Mouse (Mus musculus) gastrocnemius, postnatal 36 days (tissue): ENCODE data around the gene Casp1. TPM values are rescaled to one million over a fixed set of nuclear protein-coding genes. Genes with fewer than 3 reads are reported as not detected.

Experiments
- total RNA-seq, 2 experiments: library from RNA; stranded (reverse); gene quantifications; 2 replicates each; pipeline ENCODE4 v1.2.3; 2021

Gene Casp1
- total RNA-seq, 2 experiments from 2014 or later, result 0.18 to 0.39 TPM

Other genes with a start within 250 kb of the Casp1 start
- 1 to 10 TPM; 1.3 to 1.8 TPM for gene Casp4, start 10.3 kb downstream of the Casp1 start, total RNA-seq
- gene Casp12, start 46.9 kb downstream of the Casp1 start, total RNA-seq, result 10 to 100 TPM in 1 of 2 experiments, 1 to 10 TPM in 1; 5.9 to 14.3 TPM